Mouse (Mus musculus): ENCODE measurements at regions not wholly inside any gene's neighbourhood (a gene's known extent, or its start where the extent isn't known, plus 50 kb on each side); places are given as distances from the start of the nearest gene placed in this dataset.

GRCm38 (mm10) chr16:70049850-70050249 is 186.3 kb upstream of the Speer2 start:
- Histone ChIP-seq H3K36me3 (replicated peaks; ENCODE audit: control insufficient read depth, insufficient read depth, low read depth) (no peaks in the 10 kb centered on the region), H3K4me1 (replicated peaks; ENCODE audit: control insufficient read depth in 2 of 2, insufficient read depth in 2 of 2, low read length in 1 of 2) (no peaks in the 10 kb centered on the region), H3K27me3 (ENCODE audit: control insufficient read depth, insufficient read depth, low read length) (no peaks in the 10 kb centered on the region), H3K4me3 (ENCODE audit: insufficient read depth in 1 of 2, low read depth in 2 of 2, low read length in 2 of 2) (no peak overlapping the region), H3K9me3 (ENCODE audit: control insufficient read depth, low read length) (no peaks in the 10 kb centered on the region), H3K9ac (replicated peaks) (no peak overlapping the region), H3K27ac (no peak overlapping the region), H3K4me2 (ENCODE audit: low read depth) (no peak overlapping the region)
- DNase-seq (ENCODE audit: low read depth in 3 of 3, low spot score in 3 of 3) (no peak), ATAC-seq (ENCODE audit: insufficient read depth) (no peak)
- TF ChIP-seq EP300 (IDR thresholded peaks at IDR 0.05; ENCODE audit: low read depth) (no peak), CTCF (IDR thresholded peaks at IDR 0.05; ENCODE audit: low read depth) (no peak)
- WGBS (ENCODE audit: insufficient replicate concordance): 54% methylated on average over 2 of the region's 2 CpGs

- DNase-seq (ENCODE audit: low read depth in 3 of 3, low spot score in 3 of 3): no peak
- no peak overlapping the region for H3K27ac ChIP-seq
- H3K4me2 ChIP-seq (ENCODE audit: low read depth): no peak overlapping the region
- no peaks in the 10 kb centered on the region for H3K4me1 ChIP-seq (replicated peaks; ENCODE audit: control insufficient read depth in 2 of 2, insufficient read depth in 2 of 2, low read length in 1 of 2)
- no peak overlapping the region for H3K9ac ChIP-seq (replicated peaks)
- H3K4me3 ChIP-seq (ENCODE audit: insufficient read depth in 1 of 2, low read depth in 2 of 2, low read length in 2 of 2): no peak overlapping the region
- 74% methylated on average over 4 of the region's 4 CpGs for WGBS (ENCODE audit: insufficient replicate concordance)
- TF ChIP-seq CTCF (IDR thresholded peaks at IDR 0.05; ENCODE audit: low read depth) (no peak), EP300 (IDR thresholded peaks at IDR 0.05; ENCODE audit: low read depth) (no peak)
- no peak for ATAC-seq (ENCODE audit: insufficient read depth)
- no peaks in the 10 kb centered on the region for H3K9me3 ChIP-seq (ENCODE audit: control insufficient read depth, low read length)
- no peaks in the 10 kb centered on the region for H3K36me3 ChIP-seq (replicated peaks; ENCODE audit: control insufficient read depth, insufficient read depth, low read depth)
- no peaks in the 10 kb centered on the region for H3K27me3 ChIP-seq (ENCODE audit: control insufficient read depth, insufficient read depth, low read length)
Observed at GRCm38 (mm10) chr16:70071471-70071870, 207.9 kb upstream of the Speer2 start.

- WGBS (ENCODE audit: insufficient replicate concordance): 50% methylated on average over 2 of the region's 2 CpGs
- Histone ChIP-seq H3K9me3 (ENCODE audit: control insufficient read depth, low read length) (no peaks in the 10 kb centered on the region), H3K9ac (replicated peaks) (no peak overlapping the region), H3K4me2 (ENCODE audit: low read depth) (no peak overlapping the region), H3K4me3 (ENCODE audit: insufficient read depth in 1 of 2, low read depth in 2 of 2, low read length in 2 of 2) (no peak overlapping the region), H3K27me3 (ENCODE audit: control insufficient read depth, insufficient read depth, low read length) (no peaks in the 10 kb centered on the region), H3K27ac (no peak overlapping the region), H3K4me1 (replicated peaks; ENCODE audit: control insufficient read depth in 2 of 2, insufficient read depth in 2 of 2, low read length in 1 of 2) (no peaks in the 10 kb centered on the region), H3K36me3 (replicated peaks; ENCODE audit: control insufficient read depth, insufficient read depth, low read depth) (no peaks in the 10 kb centered on the region)
- ATAC-seq (ENCODE audit: insufficient read depth): no peak
- TF ChIP-seq CTCF (IDR thresholded peaks at IDR 0.05; ENCODE audit: low read depth) (no peak), EP300 (IDR thresholded peaks at IDR 0.05; ENCODE audit: low read depth) (no peak)
- no peak for DNase-seq (ENCODE audit: low read depth in 3 of 3, low spot score in 3 of 3)
Observed at GRCm38 (mm10) chr16:70073740-70074139, 210.2 kb upstream of the Speer2 start.

- Histone ChIP-seq H3K9ac (replicated peaks) (no peak overlapping the region), H3K4me1 (replicated peaks; ENCODE audit: control insufficient read depth in 2 of 2, insufficient read depth in 2 of 2, low read length in 1 of 2) (no peaks in the 10 kb centered on the region), H3K9me3 (ENCODE audit: control insufficient read depth, low read length) (no peaks in the 10 kb centered on the region), H3K36me3 (replicated peaks; ENCODE audit: control insufficient read depth, insufficient read depth, low read depth) (no peaks in the 10 kb centered on the region), H3K4me3 (ENCODE audit: insufficient read depth in 1 of 2, low read depth in 2 of 2, low read length in 2 of 2) (no peak overlapping the region), H3K4me2 (ENCODE audit: low read depth) (no peak overlapping the region), H3K27ac (no peak overlapping the region), H3K27me3 (ENCODE audit: control insufficient read depth, insufficient read depth, low read length) (no peaks in the 10 kb centered on the region)
- TF ChIP-seq EP300 (IDR thresholded peaks at IDR 0.05; ENCODE audit: low read depth): no peak
- no peak for TF ChIP-seq CTCF (IDR thresholded peaks at IDR 0.05; ENCODE audit: low read depth)
- WGBS (ENCODE audit: insufficient replicate concordance): 75% methylated on average over 10 of the region's 10 CpGs
- no peak for ATAC-seq (ENCODE audit: insufficient read depth)
- DNase-seq (ENCODE audit: low read depth in 3 of 3, low spot score in 3 of 3): no peak
Observed at GRCm38 (mm10) chr16:70079497-70079896, 216.0 kb upstream of the Speer2 start.

GRCm38 (mm10) chr16:70091291-70091690 is 222.5 kb upstream of the Gbe1 start:
- no peaks in the 10 kb centered on the region for H3K4me1 ChIP-seq (replicated peaks; ENCODE audit: control insufficient read depth in 2 of 2, insufficient read depth in 2 of 2, low read length in 1 of 2)
- H3K36me3 ChIP-seq (replicated peaks; ENCODE audit: control insufficient read depth, insufficient read depth, low read depth): no peaks in the 10 kb centered on the region
- H3K27ac ChIP-seq: no peak overlapping the region
- H3K4me3 ChIP-seq (ENCODE audit: insufficient read depth in 1 of 2, low read depth in 2 of 2, low read length in 2 of 2): no peak overlapping the region
- 57% methylated on average over 4 of the region's 4 CpGs for WGBS (ENCODE audit: insufficient replicate concordance)
- DNase-seq (ENCODE audit: low read depth in 3 of 3, low spot score in 3 of 3): no peak
- no peaks in the 10 kb centered on the region for H3K27me3 ChIP-seq (ENCODE audit: control insufficient read depth, insufficient read depth, low read length)
- ATAC-seq (ENCODE audit: insufficient read depth): no peak
- no peak overlapping the region for H3K4me2 ChIP-seq (ENCODE audit: low read depth)
- TF ChIP-seq EP300 (IDR thresholded peaks at IDR 0.05; ENCODE audit: low read depth): no peak
- TF ChIP-seq CTCF (IDR thresholded peaks at IDR 0.05; ENCODE audit: low read depth): no peak
- no peak overlapping the region for H3K9ac ChIP-seq (replicated peaks)
- no peaks in the 10 kb centered on the region for H3K9me3 ChIP-seq (ENCODE audit: control insufficient read depth, low read length)
